Comparison of ENCODE assay signal across 14 mouse cellular contexts in genomic region chr5:100423626-100424025, GRCm38 (mm10). TPM values are rescaled to one million over a fixed set of nuclear protein-coding genes. Genes with fewer than 3 reads are reported as not detected.
A peak's percentile ranks its signal among the peaks of the same experiment; 100 is the strongest.
DNase-seq lines count a peak whose midpoint lies in the region; ATAC-seq and TF ChIP-seq lines count a peak whose summit lies in the region.
"Had no signal": no experiment of that assay in that cellular context is flagged by ENCODE, and none has a peak within 500 bp of the region (broad histone marks: within the 10 kb centered on the region; RNA-seq: fewer than 3 reads in every experiment).

No protein-coding gene starts in this region.

- TF ChIP-seq CTCF in kidney, postnatal 0 days (IDR thresholded peaks at IDR 0.05; ENCODE audit: low read depth): no peak

- H3K9ac ChIP-seq in kidney, postnatal 0 days (ENCODE audit: low read depth, low read length): peak overlapping the region; percentile 40; the same call in 1 of the 2 replicates
- H3K9ac ChIP-seq in neural tube, embryonic 13.5 days: peak overlapping the region; percentile 19; the same call in 1 of the 2 replicates

- peak overlapping the region; percentile 29; the same call in 1 of the 2 replicates for H3K4me3 ChIP-seq in heart, embryonic 10.5 days
- no peak overlapping the region for H3K4me3 ChIP-seq in kidney, postnatal 0 days (replicated peaks; ENCODE audit: low read depth, low read length)
- H3K4me3 ChIP-seq in neural tube, embryonic 13.5 days: no peak overlapping the region

- H3K27ac ChIP-seq in heart, embryonic 10.5 days: no peak overlapping the region
- no peak overlapping the region for H3K27ac ChIP-seq in kidney, postnatal 0 days
- no peak overlapping the region for H3K27ac ChIP-seq in neural tube, embryonic 13.5 days (replicated peaks)

- H3K4me1 ChIP-seq in heart, embryonic 10.5 days: peaks cover 44% of the 10 kb centered on the region
- peaks cover 18% of the 10 kb centered on the region; the same call in 1 of the 2 replicates for H3K4me1 ChIP-seq in kidney, postnatal 0 days (replicated peaks; ENCODE audit: insufficient read depth, low read length)
- H3K4me1 ChIP-seq in neural tube, embryonic 13.5 days (replicated peaks): peaks cover 64% of the 10 kb centered on the region

- no peaks in the 10 kb centered on the region for H3K27me3 ChIP-seq in heart, embryonic 10.5 days (ENCODE audit: insufficient read depth, poor library complexity, severe bottlenecking)
- no peaks in the 10 kb centered on the region for H3K27me3 ChIP-seq in kidney, postnatal 0 days (ENCODE audit: insufficient read depth, low read length)
- H3K27me3 ChIP-seq in neural tube, embryonic 13.5 days: no peaks in the 10 kb centered on the region

- H3K36me3 ChIP-seq in heart, embryonic 10.5 days: peaks cover 95% of the 10 kb centered on the region
- H3K36me3 ChIP-seq in kidney, postnatal 0 days (ENCODE audit: insufficient read depth, low read length): peaks cover 36% of the 10 kb centered on the region
- H3K36me3 ChIP-seq in neural tube, embryonic 13.5 days: peaks cover 87% of the 10 kb centered on the region

- 65% methylated on average over 7 of the region's 7 CpGs for WGBS in heart, embryonic 10.5 days
- 31% methylated on average over 7 of the region's 7 CpGs for WGBS in kidney, postnatal 0 days
- WGBS in neural tube, embryonic 13.5 days: 79% methylated on average over 7 of the region's 7 CpGs

- DNase-seq in heart, embryonic 10.5 days (ENCODE audit: low spot score): no peak
- DNase-seq in heart, postnatal 36 days: no peak
- peak; percentile 56 for DNase-seq in kidney, postnatal 0 days (ENCODE audit: low spot score)
- no peak for DNase-seq in kidney, adult 11 months
- no peak for DNase-seq in neural tube, embryonic 10.5 days (ENCODE audit: extremely low spot score, low spot score)
- no peak for DNase-seq in left cerebral cortex, postnatal 10 days (ENCODE audit: extremely low spot score in 1 of 2, low spot score in 2 of 2)
- no peak for DNase-seq in left cerebral cortex, postnatal 25 days (ENCODE audit: low spot score in 2 of 2)
- DNase-seq: adrenal gland, adult 2 months; B cell, adult 2 months; cerebellum, postnatal 14 days; gastrocnemius, postnatal 10 days; lung, postnatal 10 days; thymus, postnatal 14 days had no signal

- no peak for ATAC-seq in kidney, postnatal 0 days (replicated peaks; ENCODE audit: low FRiP score, low read depth)
- no peak for ATAC-seq in neural tube, embryonic 13.5 days (ENCODE audit: low read depth)

- intact Hi-C loops in heart, postnatal 36 days (cut with DNase I): loop anchor here (10.0 kb wide), 1 partner anchor 251 kb away; the partner anchor contains the start of gene Coq2
- intact Hi-C loops in left cerebral cortex, postnatal 10 days (cut with DNase I): no loop called here
- intact Hi-C loops in left cerebral cortex, postnatal 25 days (cut with DNase I): no loop called here

- H3K9me3 ChIP-seq in heart, embryonic 10.5 days: no peaks in the 10 kb centered on the region
- H3K9me3 ChIP-seq in kidney, postnatal 0 days (replicated peaks; ENCODE audit: low read length): no peaks in the 10 kb centered on the region
- no peaks in the 10 kb centered on the region for H3K9me3 ChIP-seq in neural tube, embryonic 13.5 days

- H3K4me2 ChIP-seq in kidney, postnatal 0 days (ENCODE audit: low read length): peak overlapping the region; percentile 29; the same call in 1 of the 2 replicates
- no peak overlapping the region; the same call in 1 of the 2 replicates for H3K4me2 ChIP-seq in neural tube, embryonic 13.5 days

RNA-seq across cellular contexts. Expression of gene Sec31a, which starts 7.6 kb away (rescaled TPM):
- 156 and 180 TPM in 2 replicates for polyA plus RNA-seq in heart, embryonic 10.5 days (2016; fragmentation: Nextera tagmentation; extraction: Ambion mirVana)
- total RNA-seq in heart, postnatal 36 days (2021): 100 to 1,000 TPM; 109 TPM
- 131 and 148 TPM in 2 replicates for polyA plus RNA-seq in kidney, postnatal 0 days (2015; fragmentation: Nextera tagmentation; extraction: Ambion mirVana)
- 106 and 118 TPM in 2 replicates for polyA plus RNA-seq in neural tube, embryonic 13.5 days (2015; fragmentation: Nextera tagmentation; extraction: Ambion mirVana)
- 10 to 100 TPM; 97.3 to 97.6 TPM for total RNA-seq in left cerebral cortex, postnatal 10 days (2021)
- total RNA-seq in left cerebral cortex, postnatal 25 days (2021): 100 to 1,000 TPM; 108 to 112 TPM
